Mouse (Mus musculus) heart, postnatal 0 days (tissue): Measurements from ENCODE around the gene Vamp5. TPM values are rescaled to one million over a fixed set of nuclear protein-coding genes. Genes with fewer than 3 reads are reported as not detected.

ENCODE experiments used
- ATAC-seq: fragments of 200-750 bp; cut with Nextera tagmentation; 2 replicates; pipeline ENCODE4 v1.8.0; 2017; ENCODE audit warnings: low read depth, moderate number of reproducible peaks, moderate library complexity; ENCODE audit not compliant: insufficient read depth
- DNase-seq: peaks from one replicate; pipeline ENCODE4 v3.0.0-alpha.2; 2016; ENCODE audit warnings: low spot score
- H3K27ac ChIP-seq: fragments of 300-500 bp; sonication (generic); 2 replicates; pipeline ENCODE4 v1.5.1; 2014; ENCODE audit warnings: low read depth, mild to moderate bottlenecking
- H3K27me3 ChIP-seq: fragments of 300-500 bp; sonication (generic); 2 replicates; pipeline ENCODE4 v1.6.1; 2014; ENCODE audit warnings: low read length, mixed read lengths; ENCODE audit not compliant: control insufficient read depth, insufficient read depth
- H3K36me3 ChIP-seq: fragments of 300-500 bp; sonication (generic); replicated peaks from 2 replicates; pipeline ENCODE4 v1.6.1; 2014; ENCODE audit warnings: low read length, mixed read lengths; ENCODE audit not compliant: control insufficient read depth, insufficient read depth
- H3K4me1 ChIP-seq: fragments of 300-500 bp; sonication (generic); 2 replicates; pipeline ENCODE4 v1.6.1; 2014; ENCODE audit warnings: antibody characterized with exemption; ENCODE audit not compliant: control insufficient read depth, insufficient read depth
- H3K4me2 ChIP-seq: fragments of 300-500 bp; sonication (generic); 2 replicates; pipeline ENCODE4 v1.6.1; 2014; ENCODE audit warnings: low read depth, mild to moderate bottlenecking, low read length, moderate library complexity
- H3K4me3 ChIP-seq: fragments of 300-500 bp; sonication (generic); 2 replicates; pipeline ENCODE4 v1.5.1; 2014; ENCODE audit warnings: low read depth, low read length
- H3K9ac ChIP-seq: fragments of 300-500 bp; sonication (generic); replicated peaks from 2 replicates; pipeline ENCODE4 v1.6.1; 2014; ENCODE audit warnings: low read depth, low read length, mixed read lengths
- H3K9me3 ChIP-seq: fragments of 300-500 bp; sonication (generic); replicated peaks from 2 replicates; pipeline ENCODE4 v1.6.1; 2016; ENCODE audit warnings: low read length; ENCODE audit not compliant: control insufficient read depth
- CTCF ChIP-seq: IDR thresholded peaks from 2 replicates; pipeline ENCODE4 v1.5.1; 2016; ENCODE audit warnings: antibody characterized with exemption, control low read depth, low read depth
- EP300 ChIP-seq: IDR thresholded peaks from 2 replicates; pipeline ENCODE4 v1.6.1; 2016; ENCODE audit warnings: antibody characterized with exemption, low read depth
- WGBS: fragments of 180-500 bp; shearing (Covaris S2); extraction: QIAGEN DNeasy Blood & Tissue Kit; methylation state at CpG from one replicate; pipeline ENCODE4 v1.1.7; 2014; 5-methylcytosine and 5-hydroxymethylcytosine counted together
- polyA plus RNA-seq: library from polyadenylated mRNA; unstranded; fragments of >200 nt; fragmentation: Nextera tagmentation; extraction: Ambion mirVana; gene quantifications from 2 replicates; pipeline ENCODE4 v1.2.1, GENCODE M21; 2015
- total RNA-seq: library from RNA; depleted of rRNA; stranded (reverse); fragments of >200 nt; gene quantifications from 2 replicates; pipeline ENCODE4 v1.2.3, GENCODE M21; 2014; ENCODE audit warnings: low replicate concordance

The Vamp5 gene
- total and polyA plus RNA-seq, 2 experiments from 2014 or later: 19.5 to 49.0 TPM

DNA sequence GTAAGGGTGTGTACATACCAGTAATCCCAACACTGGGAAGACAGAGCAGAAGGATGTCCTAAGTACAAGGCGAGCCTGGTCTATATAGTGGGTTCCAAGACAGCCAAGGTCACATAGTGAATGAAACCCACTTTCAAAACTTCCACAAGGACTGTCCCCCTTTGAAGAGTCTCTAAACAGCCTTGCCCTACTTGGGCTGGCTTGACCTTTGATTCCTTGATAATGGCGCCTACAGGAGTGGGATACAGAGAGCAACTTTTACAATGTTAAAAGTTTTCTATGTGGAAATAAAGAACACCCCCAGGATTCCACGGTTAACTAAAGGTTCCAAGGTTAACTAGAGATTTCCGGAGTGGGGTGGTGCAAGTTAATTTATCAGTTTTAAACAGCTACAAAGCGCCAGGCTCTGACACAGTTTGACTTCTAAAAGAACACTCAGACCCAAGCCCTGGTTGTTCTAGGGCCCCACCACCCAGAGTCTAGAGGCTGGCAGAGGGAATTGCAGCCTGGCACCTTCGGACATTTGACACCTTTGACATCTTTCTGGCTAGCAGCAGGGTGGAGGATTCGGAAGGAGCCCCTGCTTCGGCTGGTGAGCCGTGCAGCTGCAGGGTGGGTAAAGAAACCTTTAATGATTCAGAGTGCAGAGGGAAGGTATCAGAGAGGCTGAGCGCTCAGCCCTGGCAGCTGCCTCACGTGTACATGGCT is 20.2 kb downstream of the Vamp5 start:
- 80% methylated on average over 11 of the region's 11 CpGs for WGBS
- peaks cover 21% of the 10 kb centered on the region for H3K36me3 ChIP-seq
- ATAC-seq (no peak), DNase-seq (no peak)
- H3K27ac ChIP-seq: no peak overlapping the region
- H3K4me2 ChIP-seq: no peak overlapping the region
- no peak overlapping the region for H3K9ac ChIP-seq
- H3K9me3 ChIP-seq: no peaks in the 10 kb centered on the region
- H3K4me3 ChIP-seq: no peak overlapping the region
- no peaks in the 10 kb centered on the region for H3K27me3 ChIP-seq
- peaks cover 14% of the 10 kb centered on the region for H3K4me1 ChIP-seq
- no peak for TF ChIP-seq CTCF
- TF ChIP-seq EP300: no peak

GRCm38 (mm10) chr6:72359343-72359742 is 20.9 kb downstream of the Vamp5 start:
- Histone ChIP-seq H3K9ac (no peak overlapping the region), H3K36me3 (peaks cover 21% of the 10 kb centered on the region), H3K9me3 (no peaks in the 10 kb centered on the region), H3K4me1 (peaks cover 19% of the 10 kb centered on the region), H3K4me2 (no peak overlapping the region), H3K27me3 (no peaks in the 10 kb centered on the region), H3K27ac (no peak overlapping the region), H3K4me3 (no peak overlapping the region)
- WGBS: 51% methylated on average over 2 of the region's 2 CpGs
- no peak for TF ChIP-seq EP300
- no peak for TF ChIP-seq CTCF
- ATAC-seq: no peak
- DNase-seq: no peak

GRCm38 (mm10) chr6:72358086-72358764 is 22.0 kb downstream of the Vamp5 start:
- no peak for TF ChIP-seq CTCF
- Histone ChIP-seq H3K4me3 (no peak overlapping the region), H3K9ac (no peak overlapping the region), H3K27me3 (no peaks in the 10 kb centered on the region), H3K9me3 (no peaks in the 10 kb centered on the region), H3K4me2 (no peak overlapping the region), H3K4me1 (peaks cover 19% of the 10 kb centered on the region), H3K36me3 (peaks cover 21% of the 10 kb centered on the region), H3K27ac (no peak overlapping the region)
- DNase-seq (no peak), ATAC-seq (no peak)
- WGBS: 92% methylated on average over 10 of the region's 10 CpGs

DNA sequence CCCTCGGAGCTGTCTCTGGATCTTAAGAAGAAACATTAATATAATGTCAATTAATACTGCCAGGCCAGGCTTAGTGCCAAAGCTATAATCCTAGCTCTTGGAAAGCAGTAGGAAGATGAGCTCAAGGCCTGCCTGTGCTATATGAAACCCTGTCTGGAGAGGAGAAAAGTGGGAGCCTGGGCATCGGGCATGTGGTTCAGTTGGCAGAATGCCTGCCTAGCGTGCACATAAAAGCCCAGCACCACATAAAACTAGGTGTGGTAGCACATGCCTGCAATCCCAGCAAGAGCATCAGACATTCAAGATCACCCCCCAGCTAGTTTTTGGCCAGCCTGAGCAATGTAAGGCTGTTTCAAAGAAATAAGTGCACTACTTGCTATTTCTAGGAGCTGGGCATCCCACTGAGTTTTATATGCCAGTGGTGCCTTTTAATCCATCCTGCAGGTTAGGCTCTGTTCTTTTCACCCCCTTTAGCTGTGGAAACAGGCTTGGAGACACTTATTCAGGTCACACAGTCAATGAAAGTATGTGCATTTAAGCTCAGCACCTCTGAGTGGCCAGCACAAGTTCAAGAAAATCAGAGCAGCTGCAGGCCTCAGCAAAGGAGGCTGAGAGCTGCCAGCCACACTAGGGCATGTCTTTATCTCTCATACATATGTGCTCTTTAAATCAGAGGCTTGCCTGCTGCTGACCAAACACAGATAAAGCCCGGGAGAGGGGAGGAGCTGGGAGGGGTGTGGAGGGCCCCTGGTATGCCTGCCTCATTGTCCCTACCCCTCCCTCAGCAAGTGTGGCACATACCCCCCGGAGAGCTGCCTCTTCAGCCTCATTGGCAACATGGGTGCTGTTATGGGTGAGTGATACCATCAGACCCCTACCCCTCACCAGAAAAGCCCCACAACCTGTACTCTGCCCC is 22.8 kb downstream of the Vamp5 start:
- TF ChIP-seq EP300: no peak
- no peak for TF ChIP-seq CTCF
- Histone ChIP-seq H3K4me3 (no peak overlapping the region), H3K4me2 (no peak overlapping the region), H3K4me1 (peaks cover 27% of the 10 kb centered on the region), H3K36me3 (peaks cover 21% of the 10 kb centered on the region), H3K27ac (no peak overlapping the region), H3K27me3 (no peaks in the 10 kb centered on the region), H3K9ac (no peak overlapping the region), H3K9me3 (no peaks in the 10 kb centered on the region)
- no peak for ATAC-seq
- WGBS: 51% methylated on average over 5 of the region's 5 CpGs
- no peak for DNase-seq

- H3K4me3 ChIP-seq: peak overlapping the region; percentile 72
- H3K27ac ChIP-seq: no peak overlapping the region
- no peaks in the 10 kb centered on the region for H3K9me3 ChIP-seq
- peaks cover 22% of the 10 kb centered on the region for H3K36me3 ChIP-seq
- H3K9ac ChIP-seq: peak overlapping the region; percentile 52
- peak overlapping the region; percentile 93 for H3K4me2 ChIP-seq
- peaks cover 22% of the 10 kb centered on the region for H3K4me1 ChIP-seq
- no peaks in the 10 kb centered on the region for H3K27me3 ChIP-seq
- no peak for ATAC-seq
- 19% methylated on average over 8 of the region's 8 CpGs for WGBS
- DNase-seq: no peak
- TF ChIP-seq CTCF (no peak), EP300 (no peak)
Measured at GRCm38 (mm10) chr6:72356001-72356532, 24.2 kb downstream of the Vamp5 start.
